Mouse (Mus musculus): Measurements from ENCODE around the gene Cdh10. TPM values are rescaled to one million over a fixed set of nuclear protein-coding genes. Genes with fewer than 3 reads are reported as not detected.

Gene Cdh10
- 0.04 TPM in 1 of 2 replicates, not detected in the other for polyA plus RNA-seq (2012; rRNA removed)

GRCm38 (mm10) chr15:18818185-18818973, at the start of gene Cdh10:
Cdh10 (plus strand) TSS chr15:18818947.
- no peak for DNase-seq (ENCODE audit: low read depth)

GRCm38 (mm10) chr15:18809148-18809827, 9.5 kb upstream of the Cdh10 start:
- no peak for DNase-seq (ENCODE audit: low read depth)

- DNase-seq (ENCODE audit: low read depth): no peak
Measured at GRCm38 (mm10) chr15:18817707-18818106, 1.0 kb upstream of the Cdh10 start.

- no peak for DNase-seq (ENCODE audit: low read depth)
Measured at GRCm38 (mm10) chr15:18820226-18820625, 1.5 kb downstream of the Cdh10 start.

- no peak for DNase-seq (ENCODE audit: low read depth)
Measured at GRCm38 (mm10) chr15:18821114-18821756, 2.5 kb downstream of the Cdh10 start.

GRCm38 (mm10) chr15:18823420-18823819, 4.7 kb downstream of the Cdh10 start:
- no peak for DNase-seq (ENCODE audit: low read depth)

- no peak for DNase-seq (ENCODE audit: low read depth)
Measured at GRCm38 (mm10) chr15:18832263-18832662, 13.5 kb downstream of the Cdh10 start.

GRCm38 (mm10) chr15:18841769-18842168, 23.0 kb downstream of the Cdh10 start:
- no peak for DNase-seq (ENCODE audit: low read depth)

- DNase-seq (ENCODE audit: low read depth): no peak
Measured at GRCm38 (mm10) chr15:18844807-18845206, 26.1 kb downstream of the Cdh10 start.

GRCm38 (mm10) chr15:18850497-18850896, 31.8 kb downstream of the Cdh10 start:
- no peak for DNase-seq (ENCODE audit: low read depth)

- no peak for DNase-seq (ENCODE audit: low read depth)
Measured at GRCm38 (mm10) chr15:18858135-18858534, 39.4 kb downstream of the Cdh10 start.

GRCm38 (mm10) chr15:18869871-18870270, 51.1 kb downstream of the Cdh10 start:
- no peak for DNase-seq (ENCODE audit: low read depth)

- no peak for DNase-seq (ENCODE audit: low read depth)
Measured at GRCm38 (mm10) chr15:18881467-18881866, 62.7 kb downstream of the Cdh10 start.

GRCm38 (mm10) chr15:18886673-18887072, 67.9 kb downstream of the Cdh10 start:
- DNase-seq (ENCODE audit: low read depth): no peak

- DNase-seq (ENCODE audit: low read depth): no peak
Measured at GRCm38 (mm10) chr15:18888912-18889311, 70.2 kb downstream of the Cdh10 start.

- no peak for DNase-seq (ENCODE audit: low read depth)
Measured at GRCm38 (mm10) chr15:18890358-18890757, 71.6 kb downstream of the Cdh10 start.

- no peak for DNase-seq (ENCODE audit: low read depth)
Measured at GRCm38 (mm10) chr15:18900776-18901175, 82.0 kb downstream of the Cdh10 start.

- no peak for DNase-seq (ENCODE audit: low read depth)
Measured at GRCm38 (mm10) chr15:18904131-18904530, 85.4 kb downstream of the Cdh10 start.

GRCm38 (mm10) chr15:18910612-18911011, 91.9 kb downstream of the Cdh10 start:
- DNase-seq (ENCODE audit: low read depth): no peak

- no peak for DNase-seq (ENCODE audit: low read depth)
Measured at GRCm38 (mm10) chr15:18925392-18926117, 106.8 kb downstream of the Cdh10 start.

GRCm38 (mm10) chr15:18926964-18927363, 108.2 kb downstream of the Cdh10 start:
- no peak for DNase-seq (ENCODE audit: low read depth)

- no peak for DNase-seq (ENCODE audit: low read depth)
Measured at GRCm38 (mm10) chr15:18952266-18952665, 133.5 kb downstream of the Cdh10 start.

Measured in gonadal fat pad, adult 2 months (tissue).